Comparison of ENCODE assay signal across 9 mouse cellular contexts in the genomic region with DNA sequence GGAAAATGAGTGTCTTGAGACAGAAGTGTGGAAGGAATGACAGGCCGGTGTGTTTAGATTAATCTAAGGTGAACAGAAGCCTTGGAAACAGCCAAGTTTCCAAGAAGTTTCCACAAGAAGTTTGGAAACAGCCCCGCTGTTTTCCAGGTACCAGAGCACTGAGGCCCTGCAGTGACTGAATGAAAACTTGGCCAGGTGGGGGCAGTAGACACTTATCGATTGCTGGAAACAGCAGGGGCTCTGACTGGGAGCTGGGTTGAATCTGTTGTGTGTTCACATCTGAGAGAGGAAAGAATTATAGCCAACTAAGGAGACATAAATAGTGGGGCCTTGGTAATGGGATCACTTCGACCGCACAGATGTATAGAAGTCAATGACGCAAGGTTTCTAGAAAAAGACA. TPM values are rescaled to one million over a fixed set of nuclear protein-coding genes. Genes with fewer than 3 reads are reported as not detected.
DNase-seq lines count a peak whose midpoint lies in the region; ATAC-seq lines count a peak whose summit lies in the region.
"Had no signal": no experiment of that assay in that cellular context is flagged by ENCODE, and none has a peak within 500 bp of the region (broad histone marks: within the 10 kb centered on the region; RNA-seq: fewer than 3 reads in every experiment).

No protein-coding gene starts in this region.

- no peaks in the 10 kb centered on the region for H3K27me3 ChIP-seq in neural tube, embryonic 15.5 days (replicated peaks)
- no peaks in the 10 kb centered on the region for H3K27me3 ChIP-seq in limb, embryonic 11.5 days (ENCODE audit: control insufficient read depth, insufficient read depth, low read length)
- H3K27me3 ChIP-seq: liver, embryonic 13.5 days had no signal

- H3K4me3 ChIP-seq in neural tube, embryonic 15.5 days (replicated peaks), result no peak overlapping the region
- no peak overlapping the region for H3K4me3 ChIP-seq in limb, embryonic 11.5 days (ENCODE audit: low read depth, low read length)
- H3K4me3 ChIP-seq: liver, embryonic 13.5 days had no signal

- 37% methylated on average over 6 of the region's 6 CpGs for WGBS in neural tube, embryonic 15.5 days
- 43% methylated on average over 6 of the region's 6 CpGs for WGBS in limb, embryonic 11.5 days

- no peaks in the 10 kb centered on the region for H3K9me3 ChIP-seq in neural tube, embryonic 15.5 days (replicated peaks)
- H3K9me3 ChIP-seq in limb, embryonic 11.5 days (ENCODE audit: control insufficient read depth, low read length), result no peaks in the 10 kb centered on the region
- H3K9me3 ChIP-seq: liver, embryonic 13.5 days had no signal

- no peak for ATAC-seq in neural tube, embryonic 15.5 days (ENCODE audit: low FRiP score)
- ATAC-seq in limb, embryonic 11.5 days (ENCODE audit: insufficient number of reproducible peaks, low FRiP score, low TSS enrichment, low read depth), result no peak

- H3K4me1 ChIP-seq in neural tube, embryonic 15.5 days, result no peaks in the 10 kb centered on the region
- no peaks in the 10 kb centered on the region for H3K4me1 ChIP-seq in limb, embryonic 11.5 days (ENCODE audit: control insufficient read depth, insufficient read depth, low read length)
- H3K4me1 ChIP-seq: liver, embryonic 13.5 days had no signal

- no peaks in the 10 kb centered on the region for H3K36me3 ChIP-seq in neural tube, embryonic 15.5 days
- H3K36me3 ChIP-seq in limb, embryonic 11.5 days (ENCODE audit: control insufficient read depth, insufficient read depth, low read length), result no peaks in the 10 kb centered on the region
- H3K36me3 ChIP-seq: liver, embryonic 13.5 days had no signal

- peak; percentile 7 for DNase-seq in gastrocnemius, postnatal 14 days
- no peak for DNase-seq in gastrocnemius, postnatal 36 days
- peak; percentile 19 for DNase-seq in neural tube, embryonic 10.5 days (ENCODE audit: extremely low spot score, low spot score)
- peak; percentile 32 for DNase-seq in brain, adult 2 months (ENCODE audit: low read depth, low spot score)
- peak; percentile 52 for DNase-seq in limb, embryonic 11.5 days (ENCODE audit: low spot score)
- peak; percentile 19 for DNase-seq in thymus, postnatal 25 days
- DNase-seq in frontal cortex, postnatal 36 days (ENCODE audit: low spot score in 2 of 2), result no peak
- DNase-seq: liver, embryonic 13.5 days had no signal

- H3K4me2 ChIP-seq in neural tube, embryonic 15.5 days, result no peak overlapping the region
- H3K4me2 ChIP-seq in limb, embryonic 11.5 days (ENCODE audit: low read depth, severe bottlenecking), result no peak overlapping the region
- H3K4me2 ChIP-seq: liver, embryonic 13.5 days had no signal

- H3K27ac ChIP-seq in neural tube, embryonic 15.5 days (replicated peaks), result no peak overlapping the region
- no peak overlapping the region for H3K27ac ChIP-seq in limb, embryonic 11.5 days (replicated peaks; ENCODE audit: low read depth, low read length)
- H3K27ac ChIP-seq: liver, embryonic 13.5 days had no signal

- H3K9ac ChIP-seq in neural tube, embryonic 15.5 days (replicated peaks), result no peak overlapping the region
- no peak overlapping the region for H3K9ac ChIP-seq in limb, embryonic 11.5 days (ENCODE audit: low read length)
- H3K9ac ChIP-seq: liver, embryonic 13.5 days had no signal

- intact Hi-C loops in gastrocnemius, postnatal 14 days (cut with DNase I; ENCODE audit: low total_unique reads), result no loop called here
- intact Hi-C loops in gastrocnemius, postnatal 36 days (cut with DNase I), result loop anchor here (5.0 kb wide), 1 partner anchor 179 kb away; no protein-coding TSS in a partner anchor

RNA-seq across cellular contexts. Expression of a gene that starts 13.0 kb away (rescaled TPM):
- total RNA-seq in gastrocnemius, postnatal 14 days (2021), result 1 to 10 TPM; 3.4 to 3.6 TPM
- total RNA-seq in gastrocnemius, postnatal 36 days (2021), result 1 to 10 TPM; 4.2 to 4.8 TPM
- 7.3 and 7.4 TPM in 2 replicates for polyA plus RNA-seq in neural tube, embryonic 15.5 days (2015; fragmentation: Nextera tagmentation; extraction: Ambion mirVana)
- 7.2 and 7.4 TPM in 2 replicates for polyA plus RNA-seq in limb, embryonic 11.5 days (2014; fragmentation: Nextera tagmentation; extraction: Ambion mirVana)

Comparison
In these comparisons a context has a peak if more than half of its experiments do, and no peak if none do; other contexts are left out.
1. DNase-seq: peak in gastrocnemius, postnatal 14 days (single experiment), neural tube, embryonic 10.5 days (single experiment), brain, adult 2 months (single experiment), limb, embryonic 11.5 days (single experiment) and thymus, postnatal 25 days (single experiment); none in gastrocnemius, postnatal 36 days (0 of 2) and frontal cortex, postnatal 36 days (0 of 2).